Mouse (Mus musculus): Measurements from ENCODE around the gene Asxl1. TPM values are rescaled to one million over a fixed set of nuclear protein-coding genes. Genes with fewer than 3 reads are reported as not detected.

The Asxl1 gene
- polyA plus RNA-seq, 1 experiment from 2014 or later: 19.6 TPM

GRCm38 (mm10) chr2:153448519-153448918 lies 102.9 kb downstream of the Asxl1 start:
- Histone ChIP-seq H3K9me3 (ENCODE audit: control insufficient read depth, low read length) (no peaks in the 10 kb centered on the region), H3K36me3 (ENCODE audit: control insufficient read depth, insufficient read depth, low read length) (no peaks in the 10 kb centered on the region), H3K9ac (ENCODE audit: low read length) (no peak overlapping the region), H3K27me3 (ENCODE audit: control insufficient read depth, insufficient read depth, low read length) (no peaks in the 10 kb centered on the region), H3K27ac (ENCODE audit: low read depth, low read length) (no peak overlapping the region), H3K4me3 (ENCODE audit: low read depth, low read length) (no peak overlapping the region), H3K4me1 (ENCODE audit: control insufficient read depth, insufficient read depth, low read length) (peaks cover 7% of the 10 kb centered on the region; the same call in 1 of the 2 replicates), H3K4me2 (no peak overlapping the region)
- 84% methylated on average over 6 of the region's 6 CpGs for WGBS
- DNase-seq (ENCODE audit: low spot score, missing footprints) (no peak), ATAC-seq (ENCODE audit: low FRiP score) (no peak)

Other genes starting within 250 kb of the Asxl1 start
- gene Hck, start 237.4 kb upstream of the Asxl1 start, polyA plus RNA-seq (2014; fragmentation: Nextera tagmentation; extraction: Ambion mirVana): 2.4 and 2.5 TPM in 2 replicates
- 80.9 and 85.9 TPM in 2 replicates for gene Tm9sf4, start 184.5 kb upstream of the Asxl1 start, polyA plus RNA-seq (2014; fragmentation: Nextera tagmentation; extraction: Ambion mirVana)
- 6.2 and 6.6 TPM in 2 replicates for gene Tspyl3, start 120.4 kb upstream of the Asxl1 start, polyA plus RNA-seq (2014; fragmentation: Nextera tagmentation; extraction: Ambion mirVana)
- gene Plagl2, start 104.4 kb upstream of the Asxl1 start, polyA plus RNA-seq (2014; fragmentation: Nextera tagmentation; extraction: Ambion mirVana): 31.5 and 35.3 TPM in 2 replicates
- 6.4 and 7.2 TPM in 2 replicates for gene Pofut1, start 104.3 kb upstream of the Asxl1 start, polyA plus RNA-seq (2014; fragmentation: Nextera tagmentation; extraction: Ambion mirVana)
- 7.5 and 9.4 TPM in 2 replicates for gene Kif3b, start 54.4 kb upstream of the Asxl1 start, polyA plus RNA-seq (2014; fragmentation: Nextera tagmentation; extraction: Ambion mirVana)
- not detected in 2 replicates for gene 4930404H24Rik, start 147.0 kb downstream of the Asxl1 start, polyA plus RNA-seq (2014; fragmentation: Nextera tagmentation; extraction: Ambion mirVana)
- gene Nol4l, start 184.1 kb downstream of the Asxl1 start, polyA plus RNA-seq (2014; fragmentation: Nextera tagmentation; extraction: Ambion mirVana): 19.5 and 19.9 TPM in 2 replicates